Mouse (Mus musculus) heart, embryonic 10.5 days (tissue): Measurements from ENCODE around the gene 9130409I23Rik. TPM values are rescaled to one million over a fixed set of nuclear protein-coding genes. Genes with fewer than 3 reads are reported as not detected.

Source experiments
- DNase-seq: peaks from one replicate; pipeline ENCODE4 v3.0.0-alpha.2; 2017; ENCODE audit warnings: low spot score
- H3K27ac ChIP-seq: fragments of 300-500 bp; sonication (generic); 2 replicates; pipeline ENCODE4 v1.5.1; 2016; ENCODE audit warnings: mild to moderate bottlenecking
- H3K27me3 ChIP-seq: fragments of 300-500 bp; sonication (generic); 2 replicates; pipeline ENCODE4 v1.6.1; 2016; ENCODE audit warnings: mild to moderate bottlenecking; ENCODE audit not compliant: poor library complexity, insufficient read depth, severe bottlenecking
- H3K36me3 ChIP-seq: fragments of 300-500 bp; sonication (generic); 2 replicates; pipeline ENCODE4 v1.6.1; 2016; ENCODE audit warnings: mild to moderate bottlenecking, moderate library complexity
- H3K4me1 ChIP-seq: fragments of 300-500 bp; sonication (generic); 2 replicates; pipeline ENCODE4 v1.6.1; 2016; ENCODE audit warnings: mild to moderate bottlenecking
- H3K4me3 ChIP-seq: fragments of 300-500 bp; sonication (generic); 2 replicates; pipeline ENCODE4 v1.5.1; 2016; ENCODE audit warnings: mild to moderate bottlenecking, moderate library complexity
- H3K9me3 ChIP-seq: fragments of 300-500 bp; sonication (generic); 2 replicates; pipeline ENCODE4 v1.6.1; 2016; ENCODE audit warnings: mild to moderate bottlenecking, moderate library complexity
- WGBS: fragments of 180-500 bp; shearing (Covaris S2); methylation state at CpG from one replicate; pipeline ENCODE4 v1.1.7; 2016; 5-methylcytosine and 5-hydroxymethylcytosine counted together
- polyA plus RNA-seq: library from polyadenylated mRNA; unstranded; fragments of >200 nt; fragmentation: Nextera tagmentation; extraction: Ambion mirVana; gene quantifications from 2 replicates; pipeline ENCODE4 v1.2.1, GENCODE M21; 2016

Gene 9130409I23Rik
- polyA plus RNA-seq, 1 experiment from 2014 or later, result not detected

GRCm38 (mm10) chr1:181047520-181047919, 3.5 kb upstream of the 9130409I23Rik start:
- whole genome bisulfite sequencing, result 68% methylated on average over 1 of the region's 1 CpGs
- Histone ChIP-seq H3K9me3 (no peaks in the 10 kb centered on the region), H3K4me3 (no peak overlapping the region), H3K4me1 (no peaks in the 10 kb centered on the region), H3K27me3 (no peaks in the 10 kb centered on the region), H3K27ac (no peak overlapping the region), H3K36me3 (no peaks in the 10 kb centered on the region)
- no peak for DNase-seq

GRCm38 (mm10) chr1:181049328-181049842, 1.7 kb upstream of the 9130409I23Rik start:
- no peaks in the 10 kb centered on the region for H3K4me1 ChIP-seq
- DNase-seq, result no peak
- H3K9me3 ChIP-seq, result no peaks in the 10 kb centered on the region
- H3K27ac ChIP-seq, result no peak overlapping the region
- no peaks in the 10 kb centered on the region for H3K27me3 ChIP-seq
- H3K36me3 ChIP-seq, result no peaks in the 10 kb centered on the region
- H3K4me3 ChIP-seq, result no peak overlapping the region

GRCm38 (mm10) chr1:181052898-181053297, 1.9 kb downstream of the 9130409I23Rik start:
- WGBS, result 76% methylated on average over 4 of the region's 4 CpGs
- Histone ChIP-seq H3K4me1 (no peaks in the 10 kb centered on the region), H3K27ac (no peak overlapping the region), H3K27me3 (no peaks in the 10 kb centered on the region), H3K4me3 (no peak overlapping the region), H3K36me3 (no peaks in the 10 kb centered on the region), H3K9me3 (no peaks in the 10 kb centered on the region)
- DNase-seq, result no peak

GRCm38 (mm10) chr1:181061784-181062485, 10.9 kb downstream of the 9130409I23Rik start:
- no peak overlapping the region for H3K4me3 ChIP-seq
- no peaks in the 10 kb centered on the region for H3K9me3 ChIP-seq
- WGBS, result 54% methylated on average over 3 of the region's 3 CpGs
- no peak overlapping the region for H3K27ac ChIP-seq
- no peak for DNase-seq
- no peaks in the 10 kb centered on the region for H3K4me1 ChIP-seq
- no peaks in the 10 kb centered on the region for H3K36me3 ChIP-seq
- no peaks in the 10 kb centered on the region for H3K27me3 ChIP-seq

GRCm38 (mm10) chr1:181063991-181064390, 13.0 kb downstream of the 9130409I23Rik start:
- 71% methylated on average over 2 of the region's 2 CpGs for WGBS
- H3K9me3 ChIP-seq, result no peaks in the 10 kb centered on the region
- H3K27me3 ChIP-seq, result no peaks in the 10 kb centered on the region
- no peak for DNase-seq
- no peak overlapping the region for H3K4me3 ChIP-seq
- no peaks in the 10 kb centered on the region for H3K4me1 ChIP-seq
- H3K36me3 ChIP-seq, result no peaks in the 10 kb centered on the region
- no peak overlapping the region for H3K27ac ChIP-seq

- 80% methylated on average over 6 of the region's 6 CpGs for WGBS
- H3K36me3 ChIP-seq, result no peaks in the 10 kb centered on the region
- H3K4me3 ChIP-seq, result no peak overlapping the region
- H3K9me3 ChIP-seq, result no peaks in the 10 kb centered on the region
- no peak overlapping the region for H3K27ac ChIP-seq
- DNase-seq, result no peak
- H3K27me3 ChIP-seq, result no peaks in the 10 kb centered on the region
- H3K4me1 ChIP-seq, result no peaks in the 10 kb centered on the region
Observed at GRCm38 (mm10) chr1:181064648-181065047, 13.6 kb downstream of the 9130409I23Rik start.

- no peaks in the 10 kb centered on the region for H3K4me1 ChIP-seq
- H3K27me3 ChIP-seq, result no peaks in the 10 kb centered on the region
- H3K4me3 ChIP-seq, result no peak overlapping the region
- no peaks in the 10 kb centered on the region for H3K9me3 ChIP-seq
- H3K27ac ChIP-seq, result no peak overlapping the region
- no peaks in the 10 kb centered on the region for H3K36me3 ChIP-seq
- no peak for DNase-seq
- WGBS, result 54% methylated on average over 1 of the region's 1 CpGs
Observed at GRCm38 (mm10) chr1:181068344-181068743, 17.3 kb downstream of the 9130409I23Rik start.

DNA sequence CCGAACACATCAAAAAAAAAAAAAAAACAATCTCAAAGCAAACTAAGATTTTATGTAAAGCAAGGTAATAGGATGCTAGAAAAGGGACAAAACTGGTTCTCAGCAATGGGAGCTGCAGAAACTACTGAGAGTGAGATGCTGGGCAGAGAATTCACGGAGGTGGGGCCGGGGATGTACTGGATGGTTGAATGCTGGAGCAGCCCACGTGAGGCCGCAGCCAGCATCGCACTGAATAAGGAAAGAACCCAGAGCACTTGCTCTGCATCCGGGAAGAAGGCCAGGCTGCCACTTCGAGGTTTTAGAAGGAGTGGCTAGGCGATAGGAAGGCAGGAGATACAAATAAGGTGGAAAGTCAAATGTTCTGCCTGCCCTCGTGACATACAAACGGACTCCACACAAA, 18.6 kb downstream of the 9130409I23Rik start:
- no peak overlapping the region for H3K27ac ChIP-seq
- no peak for DNase-seq
- H3K4me3 ChIP-seq, result no peak overlapping the region
- H3K9me3 ChIP-seq, result no peaks in the 10 kb centered on the region
- H3K4me1 ChIP-seq, result no peaks in the 10 kb centered on the region
- 58% methylated on average over 11 of the region's 11 CpGs for WGBS
- H3K27me3 ChIP-seq, result no peaks in the 10 kb centered on the region
- H3K36me3 ChIP-seq, result no peaks in the 10 kb centered on the region

- 40% methylated on average over 5 of the region's 5 CpGs for WGBS
- H3K4me3 ChIP-seq, result no peak overlapping the region
- H3K4me1 ChIP-seq, result no peaks in the 10 kb centered on the region
- H3K36me3 ChIP-seq, result no peaks in the 10 kb centered on the region
- no peaks in the 10 kb centered on the region for H3K9me3 ChIP-seq
- H3K27ac ChIP-seq, result no peak overlapping the region
- no peaks in the 10 kb centered on the region for H3K27me3 ChIP-seq
- no peak for DNase-seq
Observed at GRCm38 (mm10) chr1:181073075-181073474, 22.0 kb downstream of the 9130409I23Rik start.

GRCm38 (mm10) chr1:181084021-181084420, 33.0 kb downstream of the 9130409I23Rik start:
- Histone ChIP-seq H3K27me3 (no peaks in the 10 kb centered on the region), H3K27ac (no peak overlapping the region), H3K36me3 (no peaks in the 10 kb centered on the region), H3K4me1 (no peaks in the 10 kb centered on the region), H3K9me3 (no peaks in the 10 kb centered on the region), H3K4me3 (no peak overlapping the region)
- no peak for DNase-seq
- WGBS, result 38% methylated on average over 2 of the region's 2 CpGs

DNA sequence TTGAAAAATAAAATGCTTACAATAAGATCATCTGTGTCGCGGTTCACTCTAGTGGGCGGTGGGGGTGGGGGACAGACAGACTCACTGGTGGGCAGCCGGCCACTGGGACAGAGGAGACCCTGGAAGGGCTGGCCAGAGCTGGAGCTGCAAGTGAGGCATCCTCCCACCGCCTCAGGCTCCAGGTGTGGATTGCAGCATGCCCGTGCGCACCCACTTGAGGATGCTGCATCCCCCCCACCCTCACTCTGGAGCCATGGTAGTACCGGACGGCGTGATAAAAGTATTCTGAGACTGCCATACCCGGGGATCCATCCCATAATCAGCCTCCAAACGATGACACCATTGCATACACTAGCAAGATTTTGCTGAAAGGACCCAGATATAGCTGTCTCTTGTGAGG, 39.0 kb downstream of the 9130409I23Rik start:
- WGBS, result 78% methylated on average over 12 of the region's 12 CpGs
- DNase-seq, result no peak

More for the DNA sequence above, 39.0 kb downstream of the 9130409I23Rik start:
- Histone ChIP-seq H3K27ac (no peak overlapping the region), H3K27me3 (no peaks in the 10 kb centered on the region), H3K4me1 (no peaks in the 10 kb centered on the region), H3K36me3 (peaks cover 44% of the 10 kb centered on the region), H3K4me3 (no peak overlapping the region), H3K9me3 (no peaks in the 10 kb centered on the region)
